Mouse (Mus musculus) lung, postnatal 0 days (tissue): ENCODE measurements around the gene Bbs7. TPM values are rescaled to one million over a fixed set of nuclear protein-coding genes. Genes with fewer than 3 reads are reported as not detected.
"Not testable (repeated sequence)": the region's sequence is repeated elsewhere in the genome, so short reads cannot be mapped to it uniquely, and the experiment has no call there.

Experiments used
- ATAC-seq: fragments of 200-750 bp; cut with Nextera tagmentation; 2 replicates; pipeline ENCODE4 v1.8.0; 2017; ENCODE audit warnings: moderate library complexity
- DNase-seq: peaks from one replicate; pipeline ENCODE4 v3.0.0-alpha.2; 2016; ENCODE audit warnings: low spot score
- H3K27ac ChIP-seq: fragments of 300-500 bp; sonication (generic); 2 replicates; pipeline ENCODE4 v1.5.1; 2014; ENCODE audit warnings: antibody characterized with exemption, mild to moderate bottlenecking, low read length, mixed read lengths
- H3K27me3 ChIP-seq: fragments of 300-500 bp; sonication (generic); replicated peaks from 2 replicates; pipeline ENCODE4 v1.6.1; 2014; ENCODE audit warnings: low read length, mixed read lengths; ENCODE audit not compliant: insufficient read depth
- H3K36me3 ChIP-seq: fragments of 300-500 bp; sonication (generic); 2 replicates; pipeline ENCODE4 v1.6.1; 2014; ENCODE audit warnings: low read length, mixed read lengths; ENCODE audit not compliant: insufficient read depth
- H3K4me1 ChIP-seq: fragments of 300-500 bp; sonication (generic); 2 replicates; pipeline ENCODE4 v1.6.1; 2014; ENCODE audit warnings: antibody characterized with exemption, low read depth, low read length, mixed read lengths; ENCODE audit not compliant: insufficient read depth
- H3K4me2 ChIP-seq: fragments of 300-500 bp; sonication (generic); replicated peaks from 2 replicates; pipeline ENCODE4 v1.6.1; 2014; ENCODE audit warnings: low read depth, mild to moderate bottlenecking, low read length, moderate library complexity, mixed read lengths
- H3K4me3 ChIP-seq: fragments of 300-500 bp; sonication (generic); 2 replicates; pipeline ENCODE4 v1.5.1; 2014; ENCODE audit warnings: low read depth, low read length
- H3K9ac ChIP-seq: fragments of 300-500 bp; sonication (generic); replicated peaks from 2 replicates; pipeline ENCODE4 v1.6.1; 2014; ENCODE audit warnings: low read depth, mild to moderate bottlenecking
- H3K9me3 ChIP-seq: fragments of 300-500 bp; sonication (generic); 2 replicates; pipeline ENCODE4 v1.6.1; 2016; ENCODE audit warnings: low read length, mixed read lengths
- CTCF ChIP-seq: IDR thresholded peaks from 2 replicates; pipeline ENCODE4 v1.5.1; 2016; ENCODE audit warnings: antibody characterized with exemption, mild to moderate bottlenecking
- EP300 ChIP-seq: IDR thresholded peaks from 2 replicates; pipeline ENCODE4 v1.6.1; 2016; ENCODE audit warnings: antibody characterized with exemption, mild to moderate bottlenecking, control low read depth
- WGBS: fragments of 180-500 bp; shearing (Covaris S2); extraction: QIAGEN DNeasy Blood & Tissue Kit; methylation state at CpG from one replicate; pipeline ENCODE4 v1.1.7; 2014; 5-methylcytosine and 5-hydroxymethylcytosine counted together
- polyA plus RNA-seq: library from polyadenylated mRNA; unstranded; fragments of >200 nt; fragmentation: Nextera tagmentation; extraction: Ambion mirVana; gene quantifications from 2 replicates; pipeline ENCODE4 v1.2.1, GENCODE M21; 2015

The Bbs7 gene
- polyA plus RNA-seq, 1 experiment from 2014 or later = 8.8 TPM

- H3K36me3 ChIP-seq = not testable (repeated sequence)
Measured at GRCm38 (mm10) chr3:36599773-36600172, 13.5 kb downstream of the Bbs7 start.

DNA sequence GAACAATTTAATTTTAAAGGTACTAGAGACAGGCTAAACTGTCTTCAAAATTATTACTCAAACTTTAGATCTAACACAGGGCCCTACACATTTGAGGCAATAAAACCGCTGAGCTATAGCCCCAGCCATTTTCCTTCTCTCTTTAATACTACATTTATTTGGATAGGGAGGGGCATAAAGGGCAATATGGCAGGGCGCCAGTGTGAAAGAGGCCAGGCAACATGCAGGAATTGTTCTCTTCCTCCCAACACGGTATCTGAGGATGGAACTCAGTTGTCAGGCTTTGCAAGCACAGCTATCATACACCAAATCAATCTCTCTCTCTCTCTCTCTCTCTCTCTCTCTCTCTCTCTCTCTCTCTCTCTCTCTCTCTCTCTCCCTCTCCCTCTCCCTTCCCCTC, 14.5 kb downstream of the Bbs7 start:
- H3K4me3 ChIP-seq = no peak overlapping the region
- H3K4me1 ChIP-seq = no peaks in the 10 kb centered on the region
- H3K27me3 ChIP-seq = no peaks in the 10 kb centered on the region
- TF ChIP-seq CTCF = no peak
- TF ChIP-seq EP300 = no peak
- WGBS = 33% methylated on average over 3 of the region's 3 CpGs
- ATAC-seq (no peak), DNase-seq (peak; percentile 5)
- H3K27ac ChIP-seq = no peak overlapping the region
- H3K9me3 ChIP-seq = no peaks in the 10 kb centered on the region
- no peak overlapping the region for H3K9ac ChIP-seq
- H3K4me2 ChIP-seq = no peak overlapping the region
- H3K36me3 ChIP-seq = no peaks in the 10 kb centered on the region

More at GRCm38 (mm10) chr3:36599773-36600172, 13.5 kb downstream of the Bbs7 start:
- H3K27ac ChIP-seq, ATAC-seq, H3K9me3 ChIP-seq, H3K4me3 ChIP-seq, H3K4me1 ChIP-seq, DNase-seq, H3K9ac ChIP-seq, H3K27me3 ChIP-seq, H3K4me2 ChIP-seq: not testable (repeated sequence)
- peak; percentile 10; the same call in 1 of the 2 replicates for TF ChIP-seq CTCF
- WGBS = 88% methylated on average over 8 of the region's 9 CpGs

- Histone ChIP-seq H3K9me3 (no peaks in the 10 kb centered on the region), H3K4me1 (peaks cover 8% of the 10 kb centered on the region; the same call in 1 of the 2 replicates), H3K36me3 (no peaks in the 10 kb centered on the region), H3K4me2 (peak within 1 kb of the TSS; percentile 91), H3K4me3 (peak within 1 kb of the TSS; percentile 69), H3K27me3 (no peaks in the 10 kb centered on the region), H3K9ac (peak within 1 kb of the TSS; percentile 38; the same call in 1 of the 2 replicates), H3K27ac (peak within 1 kb of the TSS; percentile 82)
- peak; percentile 99 for DNase-seq
- under 1% methylated on average over 56 of the region's 60 CpGs for WGBS
- peak; percentile 100 for ATAC-seq
- TF ChIP-seq CTCF = peak; percentile 83
- TF ChIP-seq EP300 = no peak
Measured at GRCm38 (mm10) chr3:36571827-36572378, 41.4 kb downstream of the Bbs7 start, which contains the start of gene Ccna2. Ccna2 (minus strand) TSS chr3:36572150.

- H3K27ac ChIP-seq = no peak overlapping the region
- no peak; the same call in 1 of the 2 replicates for ATAC-seq
Measured at GRCm38 (mm10) chr3:36571361-36571826, 41.9 kb downstream of the Bbs7 start.

DNA sequence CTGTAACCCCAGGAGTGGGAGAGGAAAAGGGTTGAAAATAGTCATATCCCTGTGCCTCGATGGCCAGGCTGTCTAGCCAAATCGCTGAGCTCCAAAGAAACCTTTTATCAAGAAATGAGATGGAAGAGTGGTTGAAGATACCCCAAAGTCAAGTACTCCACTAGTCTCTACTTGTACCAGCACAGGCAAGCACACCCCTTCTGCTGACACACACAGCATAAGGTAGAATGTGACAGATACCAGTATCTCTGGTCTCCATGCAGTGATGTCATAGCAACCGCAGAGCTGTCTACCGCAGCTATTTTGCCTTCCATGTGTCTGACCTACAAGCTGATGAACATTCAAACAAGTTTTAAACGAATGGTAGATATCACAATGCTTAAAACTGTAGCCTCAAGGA, 43.4 kb downstream of the Bbs7 start:
- no peak overlapping the region for H3K9ac ChIP-seq
- H3K4me3 ChIP-seq = no peak overlapping the region
- ATAC-seq (no peak), DNase-seq (no peak)
- peaks cover 8% of the 10 kb centered on the region; the same call in 1 of the 2 replicates for H3K4me1 ChIP-seq
- TF ChIP-seq CTCF (no peak), EP300 (no peak)
- 74% methylated on average over 5 of the region's 5 CpGs for WGBS
- no peaks in the 10 kb centered on the region for H3K27me3 ChIP-seq
- H3K36me3 ChIP-seq = 0 out of 2 replicates have a peak, but pooled peaks cover 7% of the 10 kb centered on the region
- H3K9me3 ChIP-seq = no peaks in the 10 kb centered on the region
- no peak overlapping the region for H3K27ac ChIP-seq
- H3K4me2 ChIP-seq = no peak overlapping the region

More at GRCm38 (mm10) chr3:36571361-36571826, 41.9 kb downstream of the Bbs7 start:
- H3K9me3 ChIP-seq = no peaks in the 10 kb centered on the region
- no peak for DNase-seq
- no peaks in the 10 kb centered on the region for H3K27me3 ChIP-seq
- peak overlapping the region; percentile 91 for H3K4me2 ChIP-seq
- H3K4me1 ChIP-seq = peaks cover 8% of the 10 kb centered on the region; the same call in 1 of the 2 replicates
- TF ChIP-seq EP300 = no peak
- TF ChIP-seq CTCF = no peak
- H3K4me3 ChIP-seq = peak overlapping the region; percentile 69
- no peaks in the 10 kb centered on the region for H3K36me3 ChIP-seq
- under 1% methylated on average over 44 of the region's 46 CpGs for WGBS
- H3K9ac ChIP-seq = peak overlapping the region; percentile 12; the same call in 1 of the 2 replicates

GRCm38 (mm10) chr3:36563666-36564065, 49.6 kb downstream of the Bbs7 start:
- WGBS = 90% methylated on average over 3 of the region's 3 CpGs
- DNase-seq (no peak), ATAC-seq (no peak)
- Histone ChIP-seq H3K4me1 (no peaks in the 10 kb centered on the region), H3K4me2 (no peak overlapping the region), H3K27ac (no peak overlapping the region), H3K36me3 (peaks cover 34% of the 10 kb centered on the region), H3K9ac (no peak overlapping the region), H3K4me3 (no peak overlapping the region), H3K27me3 (no peaks in the 10 kb centered on the region), H3K9me3 (no peaks in the 10 kb centered on the region)
- TF ChIP-seq EP300 (no peak), CTCF (no peak)
